Mouse (Mus musculus): Measurements from ENCODE around the gene Aebp2. TPM values are rescaled to one million over a fixed set of nuclear protein-coding genes. Genes with fewer than 3 reads are reported as not detected.
"Not testable (repeated sequence)": the region's sequence is repeated elsewhere in the genome, so short reads cannot be mapped to it uniquely, and the experiment has no call there.

The Aebp2 gene
- 10 to 100 TPM; 52.6 to 58.2 TPM for total RNA-seq (2021)

- no peak for DNase-seq (ENCODE audit: extremely low spot score in 1 of 2, low spot score in 1 of 2)
Observed at GRCm38 (mm10) chr6:140622391-140623225, at the start of gene Aebp2. TSS of gene Aebp2 (plus strand) at chr6:140622663.

GRCm38 (mm10) chr6:140574943-140575342 is 47.5 kb upstream of the Aebp2 start:
- no peak for DNase-seq (ENCODE audit: extremely low spot score in 1 of 2, low spot score in 1 of 2)

GRCm38 (mm10) chr6:140576133-140576532 is 46.3 kb upstream of the Aebp2 start:
- DNase-seq (ENCODE audit: extremely low spot score in 1 of 2, low spot score in 1 of 2): no peak

GRCm38 (mm10) chr6:140576961-140577821 is 45.3 kb upstream of the Aebp2 start:
- DNase-seq (ENCODE audit: extremely low spot score in 1 of 2, low spot score in 1 of 2): no peak

- DNase-seq (ENCODE audit: extremely low spot score in 1 of 2, low spot score in 1 of 2): no peak
Observed at GRCm38 (mm10) chr6:140577822-140578170, 44.7 kb upstream of the Aebp2 start.

- DNase-seq (ENCODE audit: extremely low spot score in 1 of 2, low spot score in 1 of 2): not testable (repeated sequence)
Observed at GRCm38 (mm10) chr6:140578985-140579384, 43.5 kb upstream of the Aebp2 start.

GRCm38 (mm10) chr6:140580170-140580569 is 42.3 kb upstream of the Aebp2 start:
- DNase-seq (ENCODE audit: extremely low spot score in 1 of 2, low spot score in 1 of 2): no peak

GRCm38 (mm10) chr6:140586714-140587259 is 35.7 kb upstream of the Aebp2 start:
- no peak for DNase-seq (ENCODE audit: extremely low spot score in 1 of 2, low spot score in 1 of 2)

- DNase-seq (ENCODE audit: extremely low spot score in 1 of 2, low spot score in 1 of 2): no peak
Observed at GRCm38 (mm10) chr6:140591331-140591730, 31.1 kb upstream of the Aebp2 start.

GRCm38 (mm10) chr6:140592713-140593112 is 29.8 kb upstream of the Aebp2 start:
- no peak for DNase-seq (ENCODE audit: extremely low spot score in 1 of 2, low spot score in 1 of 2)

GRCm38 (mm10) chr6:140593420-140594170 is 28.9 kb upstream of the Aebp2 start:
- DNase-seq (ENCODE audit: extremely low spot score in 1 of 2, low spot score in 1 of 2): peak in 1 of 2 experiments; percentile 34

- DNase-seq (ENCODE audit: extremely low spot score in 1 of 2, low spot score in 1 of 2): not testable (repeated sequence)
Observed at GRCm38 (mm10) chr6:140595551-140595950, 26.9 kb upstream of the Aebp2 start.

GRCm38 (mm10) chr6:140597381-140598329 is 24.8 kb upstream of the Aebp2 start:
- DNase-seq (ENCODE audit: extremely low spot score in 1 of 2, low spot score in 1 of 2): no peak

GRCm38 (mm10) chr6:140598516-140598915 is 23.9 kb upstream of the Aebp2 start:
- DNase-seq (ENCODE audit: extremely low spot score in 1 of 2, low spot score in 1 of 2): no peak

GRCm38 (mm10) chr6:140599337-140599736 is 23.1 kb upstream of the Aebp2 start:
- no peak for DNase-seq (ENCODE audit: extremely low spot score in 1 of 2, low spot score in 1 of 2)

GRCm38 (mm10) chr6:140600671-140601070 is 21.8 kb upstream of the Aebp2 start:
- not testable (repeated sequence) for DNase-seq (ENCODE audit: extremely low spot score in 1 of 2, low spot score in 1 of 2)

GRCm38 (mm10) chr6:140601175-140601574 is 21.3 kb upstream of the Aebp2 start:
- DNase-seq (ENCODE audit: extremely low spot score in 1 of 2, low spot score in 1 of 2): no peak

GRCm38 (mm10) chr6:140603228-140603944 is 19.1 kb upstream of the Aebp2 start:
- no peak for DNase-seq (ENCODE audit: extremely low spot score in 1 of 2, low spot score in 1 of 2)

GRCm38 (mm10) chr6:140605173-140605572 is 17.3 kb upstream of the Aebp2 start:
- not testable (repeated sequence) for DNase-seq (ENCODE audit: extremely low spot score in 1 of 2, low spot score in 1 of 2)
